Mouse (Mus musculus) intestine, embryonic 15.5 days (tissue): Measurements from ENCODE around the gene Sept5. TPM values are rescaled to one million over a fixed set of nuclear protein-coding genes. Genes with fewer than 3 reads are reported as not detected.

Experiments used
- ATAC-seq: fragments of 200-750 bp; cut with Nextera tagmentation; 2 replicates; pipeline ENCODE4 v1.8.0; 2017; ENCODE audit warnings: moderate TSS enrichment, moderate library complexity
- H3K27ac ChIP-seq: fragments of 300-500 bp; sonication (generic); 2 replicates; pipeline ENCODE4 v1.5.1; 2015; ENCODE audit warnings: mild to moderate bottlenecking, inconsistent platforms
- H3K27me3 ChIP-seq: fragments of 300-500 bp; sonication (generic); replicated peaks from 2 replicates; pipeline ENCODE4 v1.6.1; 2015; ENCODE audit warnings: inconsistent platforms
- H3K36me3 ChIP-seq: fragments of 300-500 bp; sonication (generic); 2 replicates; pipeline ENCODE4 v1.6.1; 2015; ENCODE audit warnings: inconsistent platforms
- H3K4me1 ChIP-seq: fragments of 300-500 bp; sonication (generic); replicated peaks from 2 replicates; pipeline ENCODE4 v1.6.1; 2015; ENCODE audit warnings: inconsistent platforms
- H3K4me2 ChIP-seq: fragments of 300-500 bp; sonication (generic); replicated peaks from 2 replicates; pipeline ENCODE4 v1.6.1; 2015; ENCODE audit warnings: mild to moderate bottlenecking, inconsistent platforms
- H3K4me3 ChIP-seq: fragments of 300-500 bp; sonication (generic); replicated peaks from 2 replicates; pipeline ENCODE4 v1.5.1; 2015; ENCODE audit warnings: inconsistent platforms
- H3K9ac ChIP-seq: fragments of 300-500 bp; sonication (generic); 2 replicates; pipeline ENCODE4 v1.6.1; 2015; ENCODE audit warnings: inconsistent platforms
- H3K9me3 ChIP-seq: fragments of 300-500 bp; sonication (generic); 2 replicates; pipeline ENCODE4 v1.6.1; 2016; ENCODE audit warnings: inconsistent platforms
- whole genome bisulfite sequencing: fragments of 180-500 bp; shearing (Covaris S2); methylation state at CpG from one replicate; pipeline ENCODE4 v1.1.7; 2015; 5-methylcytosine and 5-hydroxymethylcytosine counted together
- polyA plus RNA-seq: library from polyadenylated mRNA; unstranded; fragments of >200 nt; fragmentation: Nextera tagmentation; extraction: Ambion mirVana; gene quantifications from 2 replicates; pipeline ENCODE4 v1.2.1, GENCODE M21; 2015

The Sept5 gene
- polyA plus RNA-seq, 1 experiment from 2014 or later: 39.0 TPM

DNA sequence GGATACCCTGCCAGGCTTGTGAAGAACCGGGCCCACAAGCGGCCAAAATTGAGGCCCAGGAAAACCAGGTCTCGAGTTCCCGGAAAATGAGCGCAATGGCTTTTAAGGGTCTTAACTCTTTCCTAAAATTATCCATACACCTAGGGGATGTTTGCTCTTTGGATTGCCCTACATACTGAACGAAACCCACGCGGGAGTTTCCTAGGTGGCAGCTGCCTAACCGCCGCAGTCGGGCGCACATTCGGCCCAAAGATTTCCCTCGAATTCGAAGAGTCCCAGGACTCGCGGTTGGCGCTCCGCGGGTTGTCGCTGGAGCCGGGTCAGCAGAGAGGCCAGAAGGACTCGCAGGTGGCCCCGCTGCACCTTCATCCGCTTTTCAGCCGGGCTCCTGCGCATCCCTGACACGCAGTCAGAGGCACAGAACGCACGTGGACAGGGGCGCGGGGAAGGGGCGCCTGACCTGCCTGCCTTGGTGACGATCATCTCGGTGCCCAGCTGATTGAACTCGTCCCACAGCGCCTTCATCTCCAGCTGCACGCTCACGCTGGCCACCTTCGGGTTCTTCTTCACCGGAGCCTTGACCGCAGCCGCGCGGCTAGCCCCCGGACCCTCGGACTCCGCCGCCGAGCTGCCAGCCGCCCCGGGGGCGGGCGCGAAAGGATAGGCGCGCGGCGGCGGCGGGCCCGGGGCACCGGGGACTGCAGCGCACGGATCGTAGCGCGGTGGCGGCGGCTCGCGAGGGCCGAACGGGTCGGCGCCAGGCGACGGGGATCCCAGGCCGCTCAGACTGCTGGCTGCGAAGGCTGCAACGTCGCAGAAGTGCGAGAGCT, 43.5 kb downstream of the Sept5 start:
- 4% methylated on average over 76 of the region's 83 CpGs for WGBS
- H3K4me1 ChIP-seq: peaks cover 54% of the 10 kb centered on the region
- H3K4me3 ChIP-seq: peak overlapping the region; percentile 37
- H3K27ac ChIP-seq: no peak overlapping the region
- peaks cover 98% of the 10 kb centered on the region for H3K27me3 ChIP-seq
- H3K9me3 ChIP-seq: no peaks in the 10 kb centered on the region
- no peak for ATAC-seq
- H3K36me3 ChIP-seq: no peaks in the 10 kb centered on the region
- peak overlapping the region; percentile 79 for H3K4me2 ChIP-seq
- H3K9ac ChIP-seq: no peak overlapping the region

DNA sequence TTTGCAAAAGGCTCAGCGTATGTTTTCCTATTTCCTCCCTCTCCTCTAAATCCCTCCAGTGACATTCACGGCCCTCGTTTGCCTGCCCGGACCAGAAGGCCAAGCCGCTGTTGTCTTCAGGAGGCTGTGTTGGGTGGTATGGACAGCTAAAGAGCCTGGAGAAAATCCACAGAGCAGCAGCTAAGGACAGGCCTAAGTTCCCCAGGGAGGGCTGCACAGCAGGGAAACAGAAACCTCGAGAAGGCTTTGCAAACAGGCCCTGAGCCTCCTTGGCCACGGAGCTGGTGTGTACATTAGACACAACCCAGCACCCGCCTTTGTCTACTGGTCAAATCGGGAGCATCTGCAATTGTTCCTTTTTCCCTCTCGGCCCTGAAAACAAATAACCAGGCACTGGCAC, 44.1 kb downstream of the Sept5 start:
- Histone ChIP-seq H3K36me3 (no peaks in the 10 kb centered on the region), H3K4me2 (peak overlapping the region; percentile 79; the same call in 1 of the 2 replicates), H3K27me3 (peaks cover 98% of the 10 kb centered on the region), H3K4me3 (no peak overlapping the region), H3K27ac (no peak overlapping the region), H3K9ac (no peak overlapping the region), H3K4me1 (peaks cover 51% of the 10 kb centered on the region), H3K9me3 (no peaks in the 10 kb centered on the region)
- WGBS: 32% methylated on average over 10 of the region's 10 CpGs
- ATAC-seq: no peak

DNA sequence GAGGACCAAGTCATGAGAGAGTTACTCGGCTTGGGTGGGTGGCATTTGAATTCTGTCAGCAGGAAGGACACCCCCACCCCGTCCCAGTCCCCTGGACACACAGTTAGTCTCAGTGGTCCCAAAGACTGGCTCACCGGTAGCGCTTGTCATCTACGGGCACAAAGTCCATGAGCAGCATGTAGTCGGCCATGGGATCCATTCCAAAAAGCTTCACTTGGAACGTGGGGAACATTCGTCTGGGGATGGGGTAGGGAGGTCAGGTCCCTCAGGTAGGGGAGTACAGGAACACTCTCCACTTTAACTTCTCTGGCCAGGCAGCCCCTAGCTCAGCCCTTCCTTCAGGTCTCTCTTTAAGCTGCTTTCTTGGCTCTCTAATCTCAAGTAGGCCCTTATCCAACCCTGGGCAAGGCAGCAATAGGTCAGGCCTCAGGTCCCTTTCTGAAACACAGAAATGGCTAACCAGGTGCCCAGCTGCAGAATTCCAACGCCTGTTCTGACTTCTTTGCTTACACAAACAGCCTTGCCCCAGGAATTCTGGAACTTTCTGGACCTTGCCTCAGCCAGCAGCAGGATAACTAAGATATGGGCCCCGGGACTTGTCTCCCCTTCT, 44.7 kb downstream of the Sept5 start:
- no peak overlapping the region for H3K4me3 ChIP-seq
- no peak overlapping the region for H3K4me2 ChIP-seq
- H3K27ac ChIP-seq: no peak overlapping the region
- no peak overlapping the region for H3K9ac ChIP-seq
- H3K36me3 ChIP-seq: no peaks in the 10 kb centered on the region
- H3K27me3 ChIP-seq: peaks cover 98% of the 10 kb centered on the region
- WGBS: 50% methylated on average over 10 of the region's 10 CpGs
- no peaks in the 10 kb centered on the region for H3K9me3 ChIP-seq
- no peak for ATAC-seq
- H3K4me1 ChIP-seq: peaks cover 46% of the 10 kb centered on the region

DNA sequence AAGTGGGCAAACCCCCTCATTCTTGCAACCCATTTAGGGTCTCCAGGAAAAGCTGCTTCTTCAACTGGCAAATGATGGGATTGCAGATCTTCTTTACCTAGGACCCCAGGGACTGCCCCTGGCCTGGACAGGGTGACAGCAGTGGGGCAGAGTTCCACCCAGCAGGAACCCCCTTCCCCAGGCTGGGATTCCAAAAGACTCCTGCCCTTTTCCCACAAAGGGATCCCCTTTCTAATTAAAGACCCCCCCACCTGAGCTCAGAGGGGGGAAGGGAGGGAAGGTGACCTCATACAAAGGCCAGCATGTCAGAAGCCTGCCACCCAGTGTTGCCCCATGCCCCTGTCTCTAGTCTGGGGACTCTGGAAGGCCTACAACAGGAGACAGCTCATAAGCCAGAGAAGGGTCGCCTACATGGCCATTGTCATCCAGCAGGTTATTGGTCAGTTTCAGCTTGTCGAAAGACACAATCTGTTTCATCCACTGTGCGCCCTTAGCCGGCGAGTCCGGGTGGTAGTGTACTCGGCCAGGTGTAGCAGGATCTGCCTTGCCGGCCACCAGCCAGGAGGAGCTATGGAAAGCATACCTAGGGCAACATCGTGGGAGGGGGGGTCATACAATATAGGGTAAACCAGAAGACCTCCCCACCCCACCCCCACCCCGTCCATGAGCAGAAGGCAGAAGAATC, 45.9 kb downstream of the Sept5 start:
- H3K27me3 ChIP-seq: peaks cover 94% of the 10 kb centered on the region
- ATAC-seq: no peak
- H3K4me2 ChIP-seq: no peak overlapping the region
- H3K9me3 ChIP-seq: no peaks in the 10 kb centered on the region
- no peaks in the 10 kb centered on the region for H3K36me3 ChIP-seq
- WGBS: 37% methylated on average over 10 of the region's 10 CpGs
- H3K27ac ChIP-seq: no peak overlapping the region
- no peak overlapping the region for H3K9ac ChIP-seq
- peaks cover 44% of the 10 kb centered on the region for H3K4me1 ChIP-seq
- no peak overlapping the region for H3K4me3 ChIP-seq

DNA sequence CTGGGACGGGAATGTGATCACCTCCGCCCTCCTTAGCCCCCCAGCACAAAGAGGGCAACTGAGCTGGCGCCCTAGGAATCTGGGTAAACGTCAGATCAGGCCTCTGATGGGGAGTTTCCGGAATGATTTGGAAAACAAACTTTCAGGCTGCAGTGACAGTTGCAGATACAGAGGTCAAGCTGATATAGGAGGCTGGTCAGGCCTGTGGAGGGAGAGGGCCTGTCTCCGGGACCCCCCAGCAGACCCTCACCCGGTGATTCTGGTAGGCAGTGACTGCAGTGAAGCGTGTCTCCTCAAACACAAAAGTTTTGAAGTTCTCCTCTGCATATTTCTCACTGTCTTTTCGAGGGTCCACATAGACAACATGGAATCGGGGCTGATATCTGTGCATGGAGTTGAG, 46.6 kb downstream of the Sept5 start:
- Histone ChIP-seq H3K4me2 (no peak overlapping the region), H3K27me3 (peaks cover 93% of the 10 kb centered on the region), H3K27ac (no peak overlapping the region), H3K36me3 (no peaks in the 10 kb centered on the region), H3K9me3 (no peaks in the 10 kb centered on the region), H3K4me3 (no peak overlapping the region), H3K9ac (no peak overlapping the region), H3K4me1 (peaks cover 38% of the 10 kb centered on the region)
- ATAC-seq: no peak
- WGBS: 36% methylated on average over 10 of the region's 10 CpGs

DNA sequence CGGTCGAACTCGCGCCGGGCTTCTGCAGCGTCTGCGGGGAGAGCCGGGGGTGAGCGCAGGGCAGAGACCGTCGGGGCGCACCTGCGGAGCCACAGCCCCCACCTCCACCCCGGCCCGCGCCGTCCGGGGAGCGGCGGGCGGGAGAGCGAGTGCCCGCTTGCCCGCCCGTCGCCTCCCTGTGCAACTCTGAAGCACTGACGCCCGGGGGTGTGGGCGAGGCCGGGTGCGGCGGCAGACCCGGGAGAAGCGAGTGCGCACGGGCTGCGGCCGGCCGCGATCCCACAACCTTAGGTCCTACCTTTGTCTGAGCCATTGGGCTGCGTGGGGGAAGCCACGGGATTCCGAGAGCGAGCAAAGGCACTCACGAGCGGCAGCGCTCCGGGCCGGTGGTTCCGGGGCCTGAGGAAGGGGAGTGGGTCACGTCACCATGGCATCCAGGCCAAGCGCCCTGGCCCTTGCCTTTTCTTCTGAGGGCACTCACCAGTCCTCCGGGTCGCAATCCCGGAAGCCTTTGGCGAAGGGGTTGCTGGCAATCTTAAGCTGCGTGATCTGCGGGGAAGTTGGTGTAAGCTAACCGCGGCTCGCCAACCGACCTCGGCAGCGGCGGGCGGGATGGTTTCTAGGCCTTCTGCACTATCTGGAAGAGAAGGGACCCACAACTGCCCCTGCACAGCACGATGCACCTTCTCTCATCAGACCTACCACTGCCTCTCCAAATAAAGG, 47.2 kb downstream of the Sept5 start:
- H3K36me3 ChIP-seq: no peaks in the 10 kb centered on the region
- H3K27ac ChIP-seq: no peak overlapping the region
- WGBS: 2% methylated on average over 66 of the region's 67 CpGs
- H3K4me1 ChIP-seq: peaks cover 32% of the 10 kb centered on the region
- peak overlapping the region; percentile 40 for H3K4me3 ChIP-seq
- H3K4me2 ChIP-seq: peak overlapping the region; percentile 84
- peaks cover 88% of the 10 kb centered on the region for H3K27me3 ChIP-seq
- no peak overlapping the region for H3K9ac ChIP-seq
- ATAC-seq: 0 out of 2 replicates have a peak, but pooled peaks have one; percentile 10
- H3K9me3 ChIP-seq: no peaks in the 10 kb centered on the region

DNA sequence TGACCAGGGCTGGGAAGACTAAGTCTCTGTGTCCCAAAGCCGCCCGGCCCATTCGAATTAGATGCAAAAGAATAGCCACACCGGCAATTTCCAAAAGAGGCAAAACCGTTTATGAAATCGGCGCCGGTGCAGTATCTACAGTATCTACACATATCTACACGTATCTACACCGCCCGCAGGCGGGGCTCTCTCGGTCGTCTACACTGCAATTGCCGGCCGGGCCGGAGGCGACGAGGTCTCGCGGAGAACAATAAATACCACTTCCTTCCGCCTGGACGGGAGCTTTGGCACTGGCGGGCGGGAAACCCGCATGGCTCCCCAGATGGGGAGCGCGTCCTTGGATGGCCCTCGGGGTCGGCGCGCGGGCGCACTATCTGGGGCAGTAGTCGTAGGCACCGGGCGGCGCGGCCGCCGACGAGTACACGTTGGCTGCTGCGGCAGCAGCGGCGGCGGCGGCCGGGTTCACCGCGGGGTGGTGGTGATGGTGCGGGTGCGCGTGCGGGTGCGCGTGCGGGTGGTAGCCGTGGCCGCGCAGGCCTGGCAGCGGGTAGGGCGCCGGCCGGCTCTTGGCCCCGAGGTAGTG, 48.0 kb downstream of the Sept5 start:
- Histone ChIP-seq H3K9me3 (no peaks in the 10 kb centered on the region), H3K27me3 (peaks cover 81% of the 10 kb centered on the region), H3K36me3 (no peaks in the 10 kb centered on the region), H3K4me3 (peak overlapping the region; percentile 40), H3K27ac (no peak overlapping the region), H3K9ac (0 out of 2 replicates have a peak overlapping the region, but pooled peaks have one; percentile 8), H3K4me2 (peak overlapping the region; percentile 84), H3K4me1 (peaks cover 27% of the 10 kb centered on the region)
- WGBS: under 1% methylated on average over 61 of the region's 66 CpGs
- 0 out of 2 replicates have a peak, but pooled peaks have one; percentile 19 for ATAC-seq

DNA sequence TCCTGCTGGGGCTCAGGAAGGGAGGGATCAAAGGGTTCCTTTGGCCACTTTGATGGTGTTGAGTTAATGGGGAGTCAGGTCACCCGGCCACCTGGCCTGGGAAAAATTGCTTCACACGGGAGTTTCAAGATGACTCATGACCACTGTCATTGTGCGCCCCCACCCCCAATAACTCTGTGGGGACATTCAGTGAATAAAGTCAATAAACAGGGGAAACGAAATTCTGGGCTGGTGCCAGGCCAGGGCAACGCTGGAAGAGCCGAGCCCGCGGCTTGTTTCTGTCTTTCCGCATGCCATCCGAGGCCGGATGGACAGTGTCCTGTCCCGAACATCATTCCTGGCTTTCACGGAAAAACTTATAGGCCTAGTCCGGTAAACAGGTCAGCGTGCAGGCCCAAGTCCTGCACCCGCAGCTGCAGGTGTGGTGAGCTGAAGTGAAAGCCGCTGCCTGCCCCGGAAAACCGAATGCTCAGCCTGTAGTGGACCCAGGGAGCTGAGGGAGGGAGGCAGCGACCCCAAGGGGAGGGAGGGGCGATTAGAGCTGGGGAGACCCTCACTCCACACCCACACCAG, 48.6 kb downstream of the Sept5 start:
- Histone ChIP-seq H3K4me3 (peak overlapping the region; percentile 40), H3K36me3 (no peaks in the 10 kb centered on the region), H3K9me3 (no peaks in the 10 kb centered on the region), H3K9ac (0 out of 2 replicates have a peak overlapping the region, but pooled peaks have one; percentile 8), H3K27me3 (peaks cover 76% of the 10 kb centered on the region), H3K4me2 (peak overlapping the region; percentile 84), H3K4me1 (peaks cover 21% of the 10 kb centered on the region), H3K27ac (no peak overlapping the region)
- ATAC-seq: no peak
- 6% methylated on average over 21 of the region's 21 CpGs for whole genome bisulfite sequencing

DNA sequence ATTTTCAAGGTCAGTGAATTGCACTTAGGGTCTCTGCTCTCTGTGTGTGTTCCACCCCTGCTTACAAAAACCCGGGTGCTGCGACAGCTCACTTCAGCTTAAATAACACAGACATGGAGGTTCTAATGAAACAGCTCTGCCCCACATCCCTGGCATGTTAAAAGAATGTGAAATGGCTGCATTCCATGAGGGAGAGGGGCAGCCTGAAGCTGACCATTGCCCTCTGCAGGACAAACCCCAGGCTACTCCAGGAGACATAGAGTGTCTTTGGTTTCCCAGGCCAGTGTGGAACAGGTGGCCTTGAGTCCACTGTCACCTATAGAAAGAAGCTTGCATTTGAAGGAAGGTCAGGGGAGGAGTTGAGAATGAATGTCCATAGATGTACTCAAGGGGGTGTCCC, 49.4 kb downstream of the Sept5 start:
- H3K36me3 ChIP-seq: no peaks in the 10 kb centered on the region
- no peak overlapping the region for H3K9ac ChIP-seq
- H3K4me2 ChIP-seq: no peak overlapping the region
- no peak overlapping the region for H3K27ac ChIP-seq
- 25% methylated on average over 2 of the region's 2 CpGs for WGBS
- no peaks in the 10 kb centered on the region for H3K9me3 ChIP-seq
- H3K27me3 ChIP-seq: peaks cover 68% of the 10 kb centered on the region
- no peak for ATAC-seq
- H3K4me3 ChIP-seq: no peak overlapping the region
- H3K4me1 ChIP-seq: peaks cover 16% of the 10 kb centered on the region

DNA sequence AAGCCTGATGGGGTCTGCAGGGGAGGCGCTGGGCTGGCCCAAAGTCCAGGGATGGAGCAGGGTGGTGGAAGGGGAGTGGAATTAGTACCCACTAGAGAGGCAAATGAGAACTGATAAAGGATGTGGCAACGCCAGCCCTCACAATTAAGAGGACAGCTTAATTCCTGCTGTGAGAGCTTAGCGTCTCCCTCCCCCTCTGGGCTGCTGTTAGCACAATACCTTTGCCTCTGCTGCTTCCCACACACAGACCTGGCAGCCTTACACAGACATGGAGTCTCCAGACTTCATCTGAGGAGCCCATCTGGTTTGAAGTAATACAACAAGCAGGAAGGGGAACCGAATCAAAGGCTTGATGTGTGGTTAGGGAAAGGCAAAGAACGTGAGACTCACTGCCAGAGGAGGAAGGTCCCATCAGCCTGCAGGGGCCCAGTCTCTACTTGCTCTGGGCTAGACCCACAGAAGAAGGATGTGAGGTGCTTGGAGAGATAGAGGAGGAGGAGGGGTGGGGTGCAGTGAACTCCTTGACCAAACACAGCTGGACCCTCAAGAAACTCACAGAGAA, 52.1 kb downstream of the Sept5 start:
- Histone ChIP-seq H3K4me3 (no peak overlapping the region), H3K4me2 (no peak overlapping the region), H3K9ac (no peak overlapping the region), H3K4me1 (peaks cover 15% of the 10 kb centered on the region), H3K27ac (no peak overlapping the region), H3K27me3 (peaks cover 41% of the 10 kb centered on the region), H3K9me3 (no peaks in the 10 kb centered on the region), H3K36me3 (no peaks in the 10 kb centered on the region)
- WGBS: 42% methylated on average over 5 of the region's 5 CpGs
- ATAC-seq: no peak

DNA sequence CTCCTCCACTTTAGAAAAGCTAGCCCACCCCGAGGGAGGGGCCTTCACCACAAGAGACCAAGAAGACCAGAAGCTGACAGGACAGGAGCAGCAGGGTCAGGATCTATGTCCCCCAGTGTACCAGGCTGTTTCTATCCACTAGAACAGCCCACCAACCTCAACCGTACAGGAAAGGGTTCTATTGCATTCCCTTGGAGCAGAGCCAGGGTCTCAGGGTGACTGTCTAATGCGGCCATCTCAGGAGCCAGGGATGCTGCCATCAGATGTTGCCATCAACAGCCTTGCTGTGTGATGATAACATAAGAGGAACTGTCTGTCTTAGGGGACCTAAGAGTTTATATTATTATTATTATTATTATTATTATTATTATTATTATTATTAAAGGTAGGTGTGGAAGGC, 52.7 kb downstream of the Sept5 start:
- no peak for ATAC-seq
- H3K9ac ChIP-seq: no peak overlapping the region
- H3K27ac ChIP-seq: no peak overlapping the region
- H3K4me1 ChIP-seq: peaks cover 9% of the 10 kb centered on the region
- no peaks in the 10 kb centered on the region for H3K36me3 ChIP-seq
- 58% methylated on average over 3 of the region's 3 CpGs for WGBS
- H3K4me2 ChIP-seq: no peak overlapping the region
- H3K9me3 ChIP-seq: no peaks in the 10 kb centered on the region
- no peak overlapping the region for H3K4me3 ChIP-seq
- peaks cover 35% of the 10 kb centered on the region for H3K27me3 ChIP-seq
